Mouse (Mus musculus): ENCODE data around the gene Ednra.

GRCm38 (mm10) chr8:77764253-77764652 is 40.0 kb upstream of the Ednra start:
- TF ChIP-seq CTCF (IDR thresholded peaks at IDR 0.05; ENCODE audit: insufficient read depth, low read length) (no peak), POLR2A (IDR thresholded peaks at IDR 0.05; ENCODE audit: borderline replicate concordance, extremely low read depth, low read depth, low read length) (no peak)

All from lung, adult 2 months (tissue).